Mouse (Mus musculus) embryonic fibroblast, embryonic 13.5 days (primary cell): ENCODE results near the gene Ear1. TPM values are rescaled to one million over a fixed set of nuclear protein-coding genes. Genes with fewer than 3 reads are reported as not detected.
"Not testable (repeated sequence)": the region's sequence is repeated elsewhere in the genome, so short reads cannot be mapped to it uniquely, and the experiment has no call there.

Experiments used
- H3K27ac ChIP-seq: 2 replicates; pipeline ENCODE4 v1.5.1; 2012; ENCODE audit warnings: low read length, control low read depth, inconsistent platforms; ENCODE audit not compliant: insufficient read depth
- H3K4me1 ChIP-seq: 2 replicates; pipeline ENCODE4 v1.6.1; 2011; ENCODE audit warnings: low read length; ENCODE audit not compliant: control insufficient read depth, insufficient read depth
- H3K4me3 ChIP-seq: 2 replicates; pipeline ENCODE4 v1.5.1; 2011; ENCODE audit warnings: mild to moderate bottlenecking, control low read depth, low read length; ENCODE audit not compliant: insufficient read depth
- CTCF ChIP-seq: IDR thresholded peaks from 2 replicates; pipeline ENCODE4 v1.5.1; 2011; ENCODE audit warnings: mild to moderate bottlenecking, control low read depth, low read length, moderate library complexity, borderline replicate concordance; ENCODE audit not compliant: insufficient read depth
- polyA plus RNA-seq: library from polyadenylated mRNA; stranded (reverse); fragments of >200 nt; gene quantifications from 2 replicates; pipeline ENCODE4 v1.2.4, GENCODE M21; 2011; ENCODE audit warnings: low read depth; ENCODE audit not compliant: missing spikeins, insufficient read length

Gene Ear1
- not detected in 2 replicates for polyA plus RNA-seq

- not testable (repeated sequence) for H3K27ac ChIP-seq
Measured at GRCm38 (mm10) chr14:43875417-43875816, at the start of gene Ear1. TSS of gene Ear1 (minus strand) at chr14:43875517.

GRCm38 (mm10) chr14:43924688-43925403, 49.5 kb upstream of the Ear1 start, which contains the start of gene Gm8113:
TSS of gene Gm8113 (plus strand) at chr14:43925390.
- H3K4me1 ChIP-seq, result not testable (repeated sequence)
- peak within 1 kb of the TSS; percentile 59 for H3K4me3 ChIP-seq
- TF ChIP-seq CTCF, result peak; percentile 65
- H3K27ac ChIP-seq, result peak within 1 kb of the TSS; percentile 74

More at GRCm38 (mm10) chr14:43875417-43875816, at the start of gene Ear1:
- H3K4me3 ChIP-seq, H3K4me1 ChIP-seq: not testable (repeated sequence)

GRCm38 (mm10) chr14:43923459-43923858, 48.1 kb upstream of the Ear1 start, which contains the start of gene Ear10:
TSS of gene Ear10 (minus strand) at chr14:43923559.
- not testable (repeated sequence) for H3K4me1 ChIP-seq, H3K27ac ChIP-seq, H3K4me3 ChIP-seq

- not testable (repeated sequence) for H3K4me3 ChIP-seq, H3K27ac ChIP-seq, H3K4me1 ChIP-seq
Measured at GRCm38 (mm10) chr14:43918214-43918613, 42.9 kb upstream of the Ear1 start.

GRCm38 (mm10) chr14:43898577-43898976, 23.3 kb upstream of the Ear1 start:
- not testable (repeated sequence) for H3K27ac ChIP-seq, H3K4me3 ChIP-seq, H3K4me1 ChIP-seq

GRCm38 (mm10) chr14:43895357-43895756, 20.0 kb upstream of the Ear1 start:
- not testable (repeated sequence) for H3K27ac ChIP-seq, H3K4me1 ChIP-seq, H3K4me3 ChIP-seq

- not testable (repeated sequence) for H3K27ac ChIP-seq, H3K4me3 ChIP-seq, H3K4me1 ChIP-seq
Measured at GRCm38 (mm10) chr14:43891288-43891687, 16.0 kb upstream of the Ear1 start.

GRCm38 (mm10) chr14:43886235-43886634, 10.9 kb upstream of the Ear1 start:
- not testable (repeated sequence) for H3K27ac ChIP-seq, H3K4me3 ChIP-seq, H3K4me1 ChIP-seq

- H3K4me3 ChIP-seq, H3K27ac ChIP-seq, H3K4me1 ChIP-seq: not testable (repeated sequence)
Measured at GRCm38 (mm10) chr14:43879966-43880545, 4.7 kb upstream of the Ear1 start.

- not testable (repeated sequence) for H3K4me1 ChIP-seq, H3K27ac ChIP-seq
Measured at GRCm38 (mm10) chr14:43877789-43878188, 2.5 kb upstream of the Ear1 start.

GRCm38 (mm10) chr14:43874862-43875261, 455 bp downstream of the Ear1 start:
- not testable (repeated sequence) for H3K4me1 ChIP-seq, H3K4me3 ChIP-seq, H3K27ac ChIP-seq

More at GRCm38 (mm10) chr14:43877789-43878188, 2.5 kb upstream of the Ear1 start:
- H3K4me3 ChIP-seq, result not testable (repeated sequence)

GRCm38 (mm10) chr14:43860522-43860921, 14.8 kb downstream of the Ear1 start:
- not testable (repeated sequence) for H3K4me3 ChIP-seq, H3K4me1 ChIP-seq, H3K27ac ChIP-seq

- not testable (repeated sequence) for H3K4me3 ChIP-seq, H3K4me1 ChIP-seq, H3K27ac ChIP-seq
Measured at GRCm38 (mm10) chr14:43859465-43859864, 15.9 kb downstream of the Ear1 start.

GRCm38 (mm10) chr14:43843949-43844573, 31.3 kb downstream of the Ear1 start:
- H3K27ac ChIP-seq, H3K4me1 ChIP-seq, H3K4me3 ChIP-seq: not testable (repeated sequence)

GRCm38 (mm10) chr14:43840976-43841375, 34.3 kb downstream of the Ear1 start:
- H3K27ac ChIP-seq, H3K4me1 ChIP-seq, H3K4me3 ChIP-seq: not testable (repeated sequence)

- not testable (repeated sequence) for H3K4me3 ChIP-seq, H3K4me1 ChIP-seq, H3K27ac ChIP-seq
Measured at GRCm38 (mm10) chr14:43835366-43835765, 40.0 kb downstream of the Ear1 start.
